Mouse (Mus musculus) heart, postnatal 0 days (tissue): ENCODE data around the gene Hinfp. TPM values are rescaled to one million over a fixed set of nuclear protein-coding genes. Genes with fewer than 3 reads are reported as not detected.

Experiments used
- ATAC-seq: fragments of 200-750 bp; cut with Nextera tagmentation; 2 replicates; pipeline ENCODE4 v1.8.0; 2017; ENCODE audit warnings: low read depth, moderate number of reproducible peaks, moderate library complexity; ENCODE audit not compliant: insufficient read depth
- DNase-seq: peaks from one replicate; pipeline ENCODE4 v3.0.0-alpha.2; 2016; ENCODE audit warnings: low spot score
- H3K27ac ChIP-seq: fragments of 300-500 bp; sonication (generic); 2 replicates; pipeline ENCODE4 v1.5.1; 2014; ENCODE audit warnings: low read depth, mild to moderate bottlenecking
- H3K27me3 ChIP-seq: fragments of 300-500 bp; sonication (generic); 2 replicates; pipeline ENCODE4 v1.6.1; 2014; ENCODE audit warnings: low read length, mixed read lengths; ENCODE audit not compliant: control insufficient read depth, insufficient read depth
- H3K36me3 ChIP-seq: fragments of 300-500 bp; sonication (generic); replicated peaks from 2 replicates; pipeline ENCODE4 v1.6.1; 2014; ENCODE audit warnings: low read length, mixed read lengths; ENCODE audit not compliant: control insufficient read depth, insufficient read depth
- H3K4me1 ChIP-seq: fragments of 300-500 bp; sonication (generic); 2 replicates; pipeline ENCODE4 v1.6.1; 2014; ENCODE audit warnings: antibody characterized with exemption; ENCODE audit not compliant: control insufficient read depth, insufficient read depth
- H3K4me2 ChIP-seq: fragments of 300-500 bp; sonication (generic); 2 replicates; pipeline ENCODE4 v1.6.1; 2014; ENCODE audit warnings: low read depth, mild to moderate bottlenecking, low read length, moderate library complexity
- H3K4me3 ChIP-seq: fragments of 300-500 bp; sonication (generic); 2 replicates; pipeline ENCODE4 v1.5.1; 2014; ENCODE audit warnings: low read depth, low read length
- H3K9ac ChIP-seq: fragments of 300-500 bp; sonication (generic); replicated peaks from 2 replicates; pipeline ENCODE4 v1.6.1; 2014; ENCODE audit warnings: low read depth, low read length, mixed read lengths
- H3K9me3 ChIP-seq: fragments of 300-500 bp; sonication (generic); replicated peaks from 2 replicates; pipeline ENCODE4 v1.6.1; 2016; ENCODE audit warnings: low read length; ENCODE audit not compliant: control insufficient read depth
- CTCF ChIP-seq: IDR thresholded peaks from 2 replicates; pipeline ENCODE4 v1.5.1; 2016; ENCODE audit warnings: antibody characterized with exemption, control low read depth, low read depth
- EP300 ChIP-seq: IDR thresholded peaks from 2 replicates; pipeline ENCODE4 v1.6.1; 2016; ENCODE audit warnings: antibody characterized with exemption, low read depth
- WGBS: fragments of 180-500 bp; shearing (Covaris S2); extraction: QIAGEN DNeasy Blood & Tissue Kit; methylation state at CpG from one replicate; pipeline ENCODE4 v1.1.7; 2014; 5-methylcytosine and 5-hydroxymethylcytosine counted together
- polyA plus RNA-seq: library from polyadenylated mRNA; unstranded; fragments of >200 nt; fragmentation: Nextera tagmentation; extraction: Ambion mirVana; gene quantifications from 2 replicates; pipeline ENCODE4 v1.2.1, GENCODE M21; 2015
- total RNA-seq: library from RNA; depleted of rRNA; stranded (reverse); fragments of >200 nt; gene quantifications from 2 replicates; pipeline ENCODE4 v1.2.3, GENCODE M21; 2014; ENCODE audit warnings: low replicate concordance

The Hinfp gene
- total and polyA plus RNA-seq, 2 experiments from 2014 or later, result 9.4 to 14.8 TPM

DNA sequence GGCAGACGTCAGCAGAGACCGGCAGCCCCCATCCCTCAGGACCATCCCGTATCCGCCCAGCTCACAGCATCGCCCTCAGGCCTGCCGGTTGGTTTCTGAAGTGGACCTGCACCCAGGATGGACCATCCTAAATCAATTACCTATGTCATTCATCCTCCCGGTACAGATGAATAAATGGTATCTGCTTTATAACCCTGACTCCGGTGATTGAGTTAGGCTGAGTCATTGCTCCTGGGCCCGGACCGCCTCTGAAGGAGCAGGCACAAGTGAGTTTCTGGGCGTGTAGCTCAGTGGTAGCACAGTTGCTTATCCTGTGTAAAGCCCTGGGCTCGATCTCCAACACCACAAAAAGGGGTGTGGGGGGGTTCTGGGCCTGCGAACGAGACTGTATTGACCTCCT, 44.1 kb downstream of the Hinfp start:
- no peak overlapping the region for H3K4me3 ChIP-seq
- TF ChIP-seq CTCF (no peak), EP300 (no peak)
- 82% methylated on average over 14 of the region's 14 CpGs for WGBS

DNA sequence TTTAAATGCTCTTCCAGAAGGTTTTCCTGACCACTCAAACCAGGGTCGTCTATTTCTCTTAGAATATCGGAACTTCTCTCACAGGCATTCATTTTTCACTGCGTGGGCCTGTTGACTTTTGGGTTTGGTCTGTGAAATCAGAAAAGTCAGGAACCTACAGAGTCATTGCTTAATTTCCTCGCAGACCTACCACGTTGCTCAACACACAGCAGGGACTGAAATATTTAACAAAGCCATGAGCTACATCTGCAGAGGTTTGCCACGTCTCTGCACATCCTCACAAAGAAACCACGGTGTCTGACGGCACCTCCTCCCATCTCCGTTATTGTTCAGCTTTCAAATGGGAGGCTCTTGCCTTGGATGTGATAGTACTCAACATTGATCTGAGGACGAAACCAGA, 46.5 kb downstream of the Hinfp start:
- Histone ChIP-seq H3K4me2 (no peak overlapping the region), H3K9me3 (no peaks in the 10 kb centered on the region), H3K9ac (no peak overlapping the region), H3K4me1 (no peaks in the 10 kb centered on the region), H3K27me3 (no peaks in the 10 kb centered on the region), H3K27ac (no peak overlapping the region), H3K36me3 (peaks cover 8% of the 10 kb centered on the region), H3K4me3 (no peak overlapping the region)
- DNase-seq (no peak), ATAC-seq (no peak)
- 76% methylated on average over 10 of the region's 10 CpGs for WGBS
- no peak for TF ChIP-seq EP300
- TF ChIP-seq CTCF, result no peak

More for the DNA sequence above, 44.1 kb downstream of the Hinfp start:
- H3K27me3 ChIP-seq, result no peaks in the 10 kb centered on the region
- H3K4me1 ChIP-seq, result no peaks in the 10 kb centered on the region
- H3K36me3 ChIP-seq, result peaks cover 14% of the 10 kb centered on the region
- H3K9me3 ChIP-seq, result no peaks in the 10 kb centered on the region
- no peak overlapping the region for H3K9ac ChIP-seq
- ATAC-seq (no peak), DNase-seq (no peak)
- no peak overlapping the region for H3K4me2 ChIP-seq
- H3K27ac ChIP-seq, result no peak overlapping the region

DNA sequence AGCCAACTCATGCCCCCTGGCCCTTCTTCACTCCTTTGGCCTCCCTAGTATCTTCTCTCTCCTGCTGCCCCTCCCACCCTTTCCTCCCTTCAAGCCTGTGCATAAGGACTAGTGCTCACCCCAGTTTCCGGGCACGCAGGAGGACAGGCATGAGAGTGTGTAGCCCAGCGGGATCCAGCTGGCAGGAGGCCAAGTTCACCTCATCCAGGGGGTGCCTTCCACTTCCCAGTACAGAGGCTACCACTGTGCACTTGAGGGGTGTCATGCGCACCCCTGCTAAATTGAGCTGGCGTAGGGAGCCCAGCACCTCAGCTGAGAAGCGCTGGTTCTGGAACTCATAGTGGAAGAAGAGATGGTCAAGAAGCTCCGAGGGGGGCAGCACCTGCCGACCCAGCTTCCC, 49.3 kb downstream of the Hinfp start:
- no peak overlapping the region for H3K4me2 ChIP-seq
- H3K9me3 ChIP-seq, result no peaks in the 10 kb centered on the region
- TF ChIP-seq EP300 (no peak), CTCF (no peak)
- no peak overlapping the region for H3K27ac ChIP-seq
- no peak overlapping the region for H3K9ac ChIP-seq
- WGBS, result 67% methylated on average over 8 of the region's 8 CpGs
- H3K36me3 ChIP-seq, result no peaks in the 10 kb centered on the region
- no peak for ATAC-seq
- DNase-seq, result no peak
- H3K27me3 ChIP-seq, result no peaks in the 10 kb centered on the region
- no peaks in the 10 kb centered on the region for H3K4me1 ChIP-seq
- H3K4me3 ChIP-seq, result no peak overlapping the region

DNA sequence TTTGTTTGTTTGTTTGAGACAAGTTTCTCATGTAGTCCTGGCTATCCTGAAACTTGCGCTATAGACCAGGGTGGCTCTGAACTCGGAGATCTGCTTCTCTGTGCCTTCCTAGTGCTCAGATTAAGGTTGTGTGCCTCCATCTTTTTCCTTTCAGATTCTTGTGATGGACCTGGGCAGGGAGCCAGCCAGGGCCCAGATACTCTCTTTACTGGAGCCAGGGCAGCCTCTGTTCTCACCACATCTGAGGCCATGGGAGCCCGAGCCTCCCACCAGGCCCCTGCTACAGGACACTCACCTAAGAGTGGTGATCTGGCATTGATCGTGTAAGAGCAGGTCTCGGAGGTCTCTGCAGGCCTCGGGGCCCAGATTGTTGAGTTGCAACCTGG, 50.3 kb downstream of the Hinfp start:
- no peaks in the 10 kb centered on the region for H3K9me3 ChIP-seq
- 50% methylated on average over 6 of the region's 6 CpGs for WGBS
- no peak overlapping the region for H3K4me3 ChIP-seq
- H3K4me2 ChIP-seq, result no peak overlapping the region
- no peak for DNase-seq
- H3K9ac ChIP-seq, result no peak overlapping the region
- no peaks in the 10 kb centered on the region for H3K27me3 ChIP-seq
- no peaks in the 10 kb centered on the region for H3K36me3 ChIP-seq
- no peak for TF ChIP-seq CTCF
- no peak for TF ChIP-seq EP300
- H3K4me1 ChIP-seq, result no peaks in the 10 kb centered on the region
- H3K27ac ChIP-seq, result no peak overlapping the region
- ATAC-seq, result no peak

DNA sequence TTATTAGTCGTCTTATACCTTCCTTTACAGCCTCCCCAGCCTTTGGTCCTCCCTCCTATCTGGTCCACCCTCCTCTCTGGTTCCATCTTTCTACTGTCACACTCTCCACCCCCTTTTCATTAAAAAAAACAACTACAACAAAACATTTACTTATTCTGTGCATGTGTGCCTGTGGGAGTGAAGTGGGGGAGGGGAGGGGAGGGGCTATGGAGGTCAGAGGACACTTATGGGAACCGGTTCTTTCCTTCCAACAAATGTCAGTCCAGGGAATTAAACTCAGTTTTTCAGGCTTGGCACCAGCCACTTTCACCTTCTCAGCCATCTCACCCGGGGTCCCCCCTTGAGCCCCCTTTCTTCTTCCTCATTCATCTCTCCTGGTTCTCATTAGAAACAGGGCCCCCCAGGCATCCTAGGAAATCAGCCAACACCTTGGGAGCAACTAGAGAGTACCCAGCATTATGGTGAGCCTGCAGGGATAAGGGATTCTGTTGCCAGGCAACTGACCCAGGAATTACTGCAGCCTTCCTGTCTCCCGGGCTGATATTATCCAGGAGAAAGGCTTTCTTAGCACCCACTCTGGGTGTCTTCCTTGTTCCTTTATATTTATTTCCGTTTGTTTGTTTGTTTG, 50.8 kb downstream of the Hinfp start:
- WGBS, result 29% methylated on average over 5 of the region's 5 CpGs
- H3K4me3 ChIP-seq, result no peak overlapping the region
- ATAC-seq (no peak), DNase-seq (no peak)
- H3K36me3 ChIP-seq, result no peaks in the 10 kb centered on the region
- H3K4me1 ChIP-seq, result no peaks in the 10 kb centered on the region
- no peak for TF ChIP-seq EP300
- no peak for TF ChIP-seq CTCF
- H3K27me3 ChIP-seq, result no peaks in the 10 kb centered on the region
- H3K4me2 ChIP-seq, result no peak overlapping the region
- no peak overlapping the region for H3K9ac ChIP-seq
- H3K27ac ChIP-seq, result no peak overlapping the region
- H3K9me3 ChIP-seq, result no peaks in the 10 kb centered on the region

DNA sequence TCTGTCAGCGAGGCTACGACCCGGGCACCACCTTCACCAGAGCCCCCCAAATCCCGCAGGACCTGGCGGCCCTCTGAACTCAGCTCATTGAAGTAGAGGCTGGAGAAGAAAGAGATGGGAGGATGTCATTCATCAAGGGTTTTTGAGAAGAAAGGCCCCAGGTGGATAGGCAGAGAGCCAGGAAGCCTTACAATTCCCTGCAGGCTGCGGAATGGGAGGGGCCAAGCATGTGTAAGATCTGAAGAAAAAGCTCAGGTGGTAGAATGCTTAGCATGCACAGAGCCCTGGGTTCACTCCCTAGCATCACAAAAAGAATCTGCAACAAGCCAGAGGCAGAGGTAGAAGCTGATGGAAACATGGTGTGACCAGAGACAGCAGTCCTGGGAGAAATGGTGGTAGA, 52.0 kb downstream of the Hinfp start:
- Histone ChIP-seq H3K4me1 (no peaks in the 10 kb centered on the region), H3K27ac (no peak overlapping the region), H3K4me2 (no peak overlapping the region), H3K36me3 (no peaks in the 10 kb centered on the region), H3K9me3 (no peaks in the 10 kb centered on the region), H3K4me3 (no peak overlapping the region), H3K9ac (no peak overlapping the region), H3K27me3 (no peaks in the 10 kb centered on the region)
- no peak for TF ChIP-seq CTCF
- TF ChIP-seq EP300, result no peak
- no peak for ATAC-seq
- DNase-seq, result no peak
- 83% methylated on average over 6 of the region's 6 CpGs for WGBS
